Mouse (Mus musculus): ENCODE measurements around the gene Cdh22.
A peak's percentile ranks its signal among the peaks of the same experiment; 100 is the strongest.

Cdh22 gene

GRCm38 (mm10) chr2:165250903-165251302 is 16.2 kb upstream of the Cdh22 start:
- no peak for DNase-seq (ENCODE audit: low spot score)

- peak; percentile 35 for DNase-seq (ENCODE audit: low spot score)
These were observed 14.3 kb upstream of the Cdh22 start for GRCm38 (mm10) chr2:165248967-165249366.

GRCm38 (mm10) chr2:165246349-165246748 is 11.7 kb upstream of the Cdh22 start:
- no peak for DNase-seq (ENCODE audit: low spot score)

- DNase-seq (ENCODE audit: low spot score): no peak
These were observed 8.6 kb upstream of the Cdh22 start for GRCm38 (mm10) chr2:165243122-165243720.

- DNase-seq (ENCODE audit: low spot score): no peak
These were observed 7.9 kb upstream of the Cdh22 start for GRCm38 (mm10) chr2:165242575-165242974.

- no peak for DNase-seq (ENCODE audit: low spot score)
These were observed 7.1 kb upstream of the Cdh22 start for GRCm38 (mm10) chr2:165241786-165242185.

- DNase-seq (ENCODE audit: low spot score): no peak
These were observed 5.7 kb upstream of the Cdh22 start for GRCm38 (mm10) chr2:165240371-165240770.

- DNase-seq (ENCODE audit: low spot score): peak; percentile 51
These were observed 5.0 kb upstream of the Cdh22 start for GRCm38 (mm10) chr2:165239533-165240144.

- no peak for DNase-seq (ENCODE audit: low spot score)
These were observed 3.9 kb upstream of the Cdh22 start for GRCm38 (mm10) chr2:165238416-165239145.

GRCm38 (mm10) chr2:165234291-165234612 is 401 bp downstream of the Cdh22 start:
- DNase-seq (ENCODE audit: low spot score): no peak

- DNase-seq (ENCODE audit: low spot score): peak; percentile 46
These were observed 962 bp downstream of the Cdh22 start for GRCm38 (mm10) chr2:165233491-165234290.

- no peak for DNase-seq (ENCODE audit: low spot score)
These were observed 5.6 kb downstream of the Cdh22 start for GRCm38 (mm10) chr2:165229050-165229449.

GRCm38 (mm10) chr2:165223837-165224236 is 10.8 kb downstream of the Cdh22 start:
- DNase-seq (ENCODE audit: low spot score): no peak

GRCm38 (mm10) chr2:165221952-165222351 is 12.7 kb downstream of the Cdh22 start:
- DNase-seq (ENCODE audit: low spot score): peak; percentile 62

GRCm38 (mm10) chr2:165220347-165220945 is 14.2 kb downstream of the Cdh22 start:
- no peak for DNase-seq (ENCODE audit: low spot score)

- no peak for DNase-seq (ENCODE audit: low spot score)
These were observed 15.7 kb downstream of the Cdh22 start for GRCm38 (mm10) chr2:165218954-165219353.

- DNase-seq (ENCODE audit: low spot score): no peak
These were observed 17.1 kb downstream of the Cdh22 start for GRCm38 (mm10) chr2:165217361-165218149.

- peak; percentile 64 for DNase-seq (ENCODE audit: low spot score)
These were observed 19.3 kb downstream of the Cdh22 start for GRCm38 (mm10) chr2:165215103-165215951.

- peak; percentile 65 for DNase-seq (ENCODE audit: low spot score)
These were observed 23.1 kb downstream of the Cdh22 start for GRCm38 (mm10) chr2:165211426-165212079.

GRCm38 (mm10) chr2:165210948-165211347 is 23.7 kb downstream of the Cdh22 start:
- DNase-seq (ENCODE audit: low spot score): no peak
